Mouse (Mus musculus) brain, embryonic 14.5 days (tissue): Measurements from ENCODE around the gene Chtf18. TPM values are rescaled to one million over a fixed set of nuclear protein-coding genes. Genes with fewer than 3 reads are reported as not detected.
A peak's percentile ranks its signal among the peaks of the same experiment; 100 is the strongest.

ENCODE experiments used
- DNase-seq: peaks from one replicate; pipeline ENCODE4 v3.0.0-alpha.2; 2011; ENCODE audit warnings: low read depth
- CTCF ChIP-seq: fragments of 200-500 bp; IDR thresholded peaks from 2 replicates; pipeline ENCODE4 v1.5.1; 2012; ENCODE audit warnings: inconsistent platforms, mild to moderate bottlenecking, moderate library complexity, borderline replicate concordance; ENCODE audit not compliant: insufficient read depth, insufficient read length; ENCODE audit errors: extremely low read depth
- POLR2A ChIP-seq: fragments of 200-500 bp; IDR thresholded peaks from 2 replicates; pipeline ENCODE4 v1.6.1; 2012; ENCODE audit warnings: mild to moderate bottlenecking, inconsistent platforms, borderline replicate concordance; ENCODE audit not compliant: poor library complexity, insufficient read depth, insufficient read length, severe bottlenecking; ENCODE audit errors: extremely low read depth
- polyA plus RNA-seq: library from polyadenylated mRNA; depleted of rRNA; stranded (reverse); fragments of >200 nt; gene quantifications from 2 replicates; pipeline ENCODE4 v1.2.3, GENCODE M21; 2012; rRNA removed

Gene Chtf18
- polyA plus RNA-seq, 1 experiment: 12.4 TPM

DNA sequence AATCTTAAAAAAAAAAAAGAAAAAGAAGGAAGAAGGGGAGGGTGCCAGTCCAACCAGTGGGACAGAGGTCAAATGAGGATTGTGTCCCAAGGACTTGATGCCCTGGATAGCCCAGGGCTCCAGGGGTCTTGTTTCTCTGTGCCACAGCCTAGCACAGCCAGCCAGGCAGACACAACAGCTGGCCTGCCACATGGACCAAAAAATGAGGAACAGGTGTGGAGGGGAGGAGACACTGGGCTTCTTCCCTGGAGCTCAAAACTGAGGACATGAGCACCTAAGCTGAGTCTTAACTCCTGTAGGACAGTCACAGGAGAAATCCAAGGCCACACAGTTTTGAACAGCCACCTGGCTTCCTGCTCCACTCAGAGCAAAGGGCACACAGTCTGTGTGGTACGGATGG is 31.0 kb downstream of the Chtf18 start:
- TF ChIP-seq CTCF (no peak), POLR2A (no peak)
- no peak for DNase-seq

DNA sequence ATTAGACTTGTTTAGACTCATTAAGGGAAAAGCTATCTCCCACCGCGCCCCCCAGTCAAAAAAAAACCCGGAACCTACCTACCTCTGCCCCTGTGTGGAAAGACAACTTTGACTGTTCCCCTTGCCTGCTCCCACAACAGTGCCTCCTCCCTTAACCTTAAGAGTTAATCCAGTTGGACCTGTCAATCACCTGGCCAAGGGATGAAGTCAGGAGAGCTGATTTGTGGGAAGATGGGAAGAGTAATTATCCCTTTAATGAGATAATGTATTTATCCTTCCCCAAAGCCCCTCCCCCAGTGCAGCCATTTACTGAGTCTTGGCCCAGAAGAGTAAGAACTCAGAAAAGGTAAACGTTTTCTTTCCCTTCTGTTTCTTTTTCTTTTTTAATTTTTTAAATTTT is 38.3 kb downstream of the Chtf18 start:
- no peak for DNase-seq
- no peak for TF ChIP-seq CTCF

DNA sequence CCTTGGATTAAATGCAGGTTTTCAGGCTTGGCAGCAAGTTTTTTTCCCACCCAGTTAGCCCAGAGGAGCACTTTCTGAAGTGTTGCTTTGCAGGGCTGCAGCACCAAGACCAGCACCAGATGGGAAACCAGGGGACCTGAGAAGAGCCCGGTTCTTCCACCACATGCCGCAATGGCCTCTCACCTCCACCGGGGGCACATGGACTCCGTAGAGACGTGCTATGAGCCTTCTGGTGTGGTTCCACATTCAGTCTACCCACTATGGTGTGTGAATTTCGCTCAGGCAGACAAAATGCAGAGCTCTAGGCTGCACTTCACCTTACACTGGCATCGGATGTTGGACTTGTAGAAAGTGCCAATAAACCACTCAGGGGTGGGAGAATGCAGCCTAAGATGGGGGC is 40.9 kb downstream of the Chtf18 start:
- no peak for DNase-seq
- TF ChIP-seq CTCF (peak; percentile 55), POLR2A (no peak)

DNA sequence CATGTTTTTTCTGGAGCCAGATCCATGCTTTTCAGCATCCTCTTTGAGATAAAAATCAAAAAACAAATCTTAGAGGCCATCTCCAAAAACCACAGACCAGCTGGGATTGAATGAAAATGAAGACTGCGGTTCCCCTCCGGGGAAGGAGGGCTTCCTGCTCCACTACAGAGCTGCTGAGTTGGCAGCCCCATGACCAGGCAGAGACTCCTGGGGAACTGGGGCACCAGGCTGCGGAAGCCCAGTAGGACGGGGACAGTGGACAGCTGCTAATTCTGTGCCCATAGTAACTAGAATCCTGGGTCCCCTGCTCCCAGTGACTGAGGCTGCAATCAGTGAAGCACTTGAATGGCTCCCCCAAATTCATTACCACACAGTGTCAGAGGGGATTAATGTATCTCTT is 45.6 kb downstream of the Chtf18 start:
- no peak for DNase-seq
- TF ChIP-seq CTCF (no peak), POLR2A (no peak)

DNA sequence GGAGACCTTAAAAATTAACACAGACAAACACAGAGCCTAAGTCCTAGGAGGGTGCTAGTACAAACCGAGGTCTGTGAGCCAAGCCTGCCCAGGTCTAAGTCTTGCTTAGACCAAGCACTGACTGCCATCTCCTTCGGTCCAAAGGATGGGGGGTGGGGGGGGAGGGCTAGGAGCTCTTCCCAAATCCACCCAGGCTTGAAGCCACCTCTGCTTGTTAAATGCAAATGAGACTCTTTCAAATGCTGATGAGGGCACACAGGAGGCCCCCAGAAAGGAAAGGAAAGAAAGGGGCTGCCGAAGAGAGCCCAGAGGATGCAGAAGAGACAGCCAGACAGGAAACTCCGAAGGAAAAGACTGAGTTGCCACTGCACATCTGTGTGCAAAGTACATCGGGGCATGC is 47.4 kb downstream of the Chtf18 start:
- DNase-seq: peak; percentile 79
- no peak for TF ChIP-seq CTCF
- TF ChIP-seq POLR2A: no peak

DNA sequence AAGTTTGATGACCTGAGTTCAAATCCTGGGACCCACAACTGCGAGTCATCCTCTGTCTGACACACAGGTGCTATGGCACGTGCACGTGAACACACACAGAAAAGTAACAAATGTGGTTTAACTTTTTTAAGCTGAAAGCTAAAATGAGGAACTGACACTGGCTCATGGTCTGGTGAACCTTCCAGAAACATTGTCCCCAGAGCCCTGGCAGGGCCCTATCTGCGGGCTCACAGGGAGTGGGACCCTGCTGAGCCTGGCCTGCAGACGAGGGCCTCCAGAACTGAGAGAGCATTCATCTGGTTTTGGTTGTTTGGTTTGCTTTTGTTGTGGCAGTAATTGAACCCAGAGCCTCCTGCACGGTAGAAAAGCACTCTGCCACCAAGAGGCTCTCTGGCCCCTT is 49.2 kb downstream of the Chtf18 start:
- TF ChIP-seq CTCF (no peak), POLR2A (no peak)

DNA sequence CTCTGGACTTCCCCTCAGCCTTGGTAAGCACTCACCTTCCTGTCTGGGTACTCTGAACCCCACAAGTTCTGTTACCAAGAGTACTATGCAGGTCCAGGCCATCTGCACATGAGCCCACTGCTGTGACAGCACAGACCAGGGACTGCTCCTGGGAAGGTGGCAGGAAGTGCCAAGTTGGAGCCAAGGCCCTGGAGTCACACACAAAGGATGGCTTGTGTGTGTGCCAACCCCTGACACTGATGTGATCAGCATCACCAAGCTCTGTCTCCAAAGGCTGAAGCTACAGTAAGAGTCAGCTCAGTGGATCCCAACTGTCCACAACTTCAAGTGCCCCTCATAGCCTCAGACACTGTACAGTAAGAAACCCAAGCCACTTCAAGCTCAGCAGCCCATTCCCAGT is 54.2 kb downstream of the Chtf18 start:
- DNase-seq: no peak
- TF ChIP-seq POLR2A: no peak
- TF ChIP-seq CTCF: no peak

More for the DNA sequence above, 49.2 kb downstream of the Chtf18 start:
- no peak for DNase-seq

Other genes starting within 250 kb of the Chtf18 start
- gene Sstr5, start 230.1 kb downstream of the Chtf18 start, polyA plus RNA-seq: 0.22 and 0.25 TPM in 2 replicates
- 17.6 and 17.9 TPM in 2 replicates for gene Sox8, start 156.7 kb downstream of the Chtf18 start, polyA plus RNA-seq
- 11.7 and 16.0 TPM in 2 replicates for gene Lmf1, start 148.3 kb downstream of the Chtf18 start, polyA plus RNA-seq
- 0.90 and 1.1 TPM in 2 replicates for gene Gng13, start 10.2 kb downstream of the Chtf18 start, polyA plus RNA-seq
- 43.2 and 59.4 TPM in 2 replicates for gene Rpusd1, start 251 bp upstream of the Chtf18 start, polyA plus RNA-seq
- gene Mslnl, start 8.6 kb upstream of the Chtf18 start, polyA plus RNA-seq: 0.09 TPM in 1 of 2 replicates, not detected in the other
- 0.07 and 0.19 TPM in 2 replicates for gene Msln, start 27.0 kb upstream of the Chtf18 start, polyA plus RNA-seq
- gene Narfl, start 46.4 kb upstream of the Chtf18 start, polyA plus RNA-seq: 26.7 and 30.6 TPM in 2 replicates
- 167 and 268 TPM in 2 replicates for gene Haghl, start 58.3 kb upstream of the Chtf18 start, polyA plus RNA-seq
- 0.08 and 0.11 TPM in 2 replicates for gene Ccdc78, start 59.2 kb upstream of the Chtf18 start, polyA plus RNA-seq
- 93.9 and 145 TPM in 2 replicates for gene Fam173a, start 65.5 kb upstream of the Chtf18 start, polyA plus RNA-seq
- gene AC134908.4, start 68.2 kb upstream of the Chtf18 start, polyA plus RNA-seq: 0.12 and 0.21 TPM in 2 replicates
- gene Metrn, start 69.7 kb upstream of the Chtf18 start, polyA plus RNA-seq: 107 and 109 TPM in 2 replicates
- gene Fbxl16, start 81.7 kb upstream of the Chtf18 start, polyA plus RNA-seq: 91.8 and 101 TPM in 2 replicates
- gene Wdr24, start 96.2 kb upstream of the Chtf18 start, polyA plus RNA-seq: 47.0 and 57.5 TPM in 2 replicates
- 80.0 and 93.6 TPM in 2 replicates for gene Jmjd8, start 101.4 kb upstream of the Chtf18 start, polyA plus RNA-seq
- 252 and 308 TPM in 2 replicates for gene Stub1, start 106.0 kb upstream of the Chtf18 start, polyA plus RNA-seq
- gene Rhbdl1, start 109.9 kb upstream of the Chtf18 start, polyA plus RNA-seq: 56.2 and 67.3 TPM in 2 replicates
- 26.6 and 40.8 TPM in 2 replicates for gene Gm20683, start 114.3 kb upstream of the Chtf18 start, polyA plus RNA-seq
- gene Rhot2, start 117.4 kb upstream of the Chtf18 start, polyA plus RNA-seq: 88.4 and 111 TPM in 2 replicates
- 49.5 and 81.1 TPM in 2 replicates for gene Wdr90, start 134.1 kb upstream of the Chtf18 start, polyA plus RNA-seq
- 11.7 and 14.8 TPM in 2 replicates for gene Mcrip2, start 141.3 kb upstream of the Chtf18 start, polyA plus RNA-seq
- gene Mettl26, start 147.7 kb upstream of the Chtf18 start, polyA plus RNA-seq: 71.4 and 89.5 TPM in 2 replicates
- 0.66 and 0.90 TPM in 2 replicates for gene Wfikkn1, start 153.4 kb upstream of the Chtf18 start, polyA plus RNA-seq
- 88.3 and 98.8 TPM in 2 replicates for gene Rab40c, start 192.3 kb upstream of the Chtf18 start, polyA plus RNA-seq
- 117 and 126 TPM in 2 replicates for gene Pigq, start 217.5 kb upstream of the Chtf18 start, polyA plus RNA-seq
- 0.08 and 0.56 TPM in 2 replicates for gene Nhlrc4, start 217.5 kb upstream of the Chtf18 start, polyA plus RNA-seq
- gene A930017K11Rik, start 225.1 kb upstream of the Chtf18 start, polyA plus RNA-seq: 0.66 and 1.0 TPM in 2 replicates